Mouse (Mus musculus) kidney, adult 2 months (tissue): ENCODE measurements at regions not wholly inside any gene's neighbourhood (a gene's known extent, or its start where the extent isn't known, plus 50 kb on each side); places are given as distances from the start of the nearest gene placed in this dataset.
A peak's percentile ranks its signal among the peaks of the same experiment; 100 is the strongest.

Experiments used
- DNase-seq: peaks from one replicate; pipeline ENCODE4 v3.0.0; 2021
- H3K27ac ChIP-seq: fragments of 200-500 bp; 2 replicates; pipeline ENCODE4 v1.5.1; 2012; ENCODE audit warnings: low read depth, low read length, control low read depth, inconsistent platforms; ENCODE audit not compliant: insufficient read depth
- H3K27me3 ChIP-seq: fragments of 200-500 bp; replicated peaks from 2 replicates; pipeline ENCODE4 v1.6.1; 2012; ENCODE audit warnings: mild to moderate bottlenecking, moderate library complexity, low read length, inconsistent platforms; ENCODE audit not compliant: control insufficient read depth, insufficient read depth
- H3K36me3 ChIP-seq: fragments of 200-500 bp; 2 replicates; pipeline ENCODE4 v1.6.1; 2012; ENCODE audit warnings: mild to moderate bottlenecking, moderate library complexity, low read length, inconsistent platforms; ENCODE audit not compliant: control insufficient read depth, insufficient read depth
- H3K4me1 ChIP-seq: fragments of 200-500 bp; 2 replicates; pipeline ENCODE4 v1.6.1; 2011; ENCODE audit warnings: low read length; ENCODE audit not compliant: control insufficient read depth, insufficient read depth
- H3K4me3 ChIP-seq: fragments of 200-500 bp; 2 replicates; pipeline ENCODE4 v1.5.1; 2011; ENCODE audit warnings: mild to moderate bottlenecking, low read depth, low read length, control low read depth; ENCODE audit not compliant: insufficient read depth
- CTCF ChIP-seq: fragments of 200-500 bp; conservative IDR thresholded peaks from 2 replicates; pipeline ENCODE4 v1.5.1; 2011; ENCODE audit warnings: low read depth, mild to moderate bottlenecking, control low read depth, low read length, moderate library complexity, mixed read lengths; ENCODE audit not compliant: insufficient read depth, insufficient read length
- POLR2A ChIP-seq: fragments of 200-500 bp; IDR thresholded peaks from one replicate; pipeline ENCODE4 v1.6.1; 2011; ENCODE audit warnings: low read depth, low read length, control low read depth
- WGBS: fragments of 180-500 bp; shearing (Covaris S2); methylation state at CpG from one replicate; pipeline ENCODE4 v1.1.7; 2018; 5-methylcytosine and 5-hydroxymethylcytosine counted together

- H3K4me3 ChIP-seq = no peak overlapping the region
- H3K27me3 ChIP-seq = no peaks in the 10 kb centered on the region
- DNase-seq = no peak
- no peaks in the 10 kb centered on the region for H3K4me1 ChIP-seq
- no peaks in the 10 kb centered on the region for H3K36me3 ChIP-seq
- TF ChIP-seq POLR2A (no peak), CTCF (no peak)
- H3K27ac ChIP-seq = no peak overlapping the region
- WGBS = 83% methylated on average over 1 of the region's 1 CpGs
Measured at GRCm38 (mm10) chr9:17294327-17294726, 793.2 kb upstream of the Fat3 start.

DNA sequence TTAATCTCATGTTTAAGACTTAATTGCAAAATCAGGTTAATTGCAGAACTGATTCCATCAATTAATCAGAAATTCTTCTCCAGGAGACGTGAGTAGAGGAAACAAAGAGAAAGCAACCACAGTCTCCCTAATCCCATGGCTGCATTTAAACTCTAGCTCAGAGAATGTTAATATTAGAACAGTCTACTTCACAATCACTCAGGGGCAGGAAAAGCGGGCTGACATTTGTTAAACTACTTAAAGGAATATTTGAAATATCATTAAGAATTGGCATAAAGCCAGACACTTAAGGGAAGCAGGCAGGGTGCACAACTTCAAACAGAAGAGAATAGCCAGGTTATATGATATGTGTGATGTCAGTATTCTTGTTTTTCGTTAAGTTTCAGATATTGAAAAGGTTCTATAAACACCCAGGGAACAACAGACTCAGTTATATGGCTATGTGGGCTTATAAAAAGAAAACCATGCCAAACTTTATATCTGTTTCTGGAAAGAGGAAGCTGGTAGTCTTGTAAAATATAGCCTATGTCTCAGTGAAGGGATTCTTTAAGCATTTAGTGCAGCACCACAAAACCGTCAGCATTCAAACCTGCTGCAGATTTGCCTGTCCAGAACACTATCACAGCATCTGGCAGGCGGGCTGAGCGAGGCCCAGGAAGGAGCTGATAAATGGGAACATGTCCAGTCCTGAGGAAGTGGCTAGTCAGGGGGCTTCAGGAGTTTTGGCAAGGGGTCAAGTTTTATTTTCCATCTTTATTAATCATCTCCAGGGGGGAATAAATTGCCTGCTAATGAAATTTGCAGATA, 787.9 kb upstream of the Fat3 start:
- no peak overlapping the region for H3K27ac ChIP-seq

GRCm38 (mm10) chr9:17279334-17279990, 778.4 kb upstream of the Fat3 start:
- no peak overlapping the region for H3K4me3 ChIP-seq
- WGBS = 23% methylated on average over 4 of the region's 4 CpGs
- TF ChIP-seq CTCF (no peak), POLR2A (no peak)
- peak; percentile 71 for DNase-seq
- no peaks in the 10 kb centered on the region for H3K27me3 ChIP-seq
- no peaks in the 10 kb centered on the region for H3K36me3 ChIP-seq
- H3K27ac ChIP-seq = no peak overlapping the region
- H3K4me1 ChIP-seq = peaks cover 3% of the 10 kb centered on the region; the same call in 1 of the 2 replicates

More for the DNA sequence above, 787.9 kb upstream of the Fat3 start:
- 51% methylated on average over 6 of the region's 6 CpGs for WGBS
- TF ChIP-seq POLR2A (no peak), CTCF (no peak)
- Histone ChIP-seq H3K36me3 (no peaks in the 10 kb centered on the region), H3K4me3 (no peak overlapping the region), H3K4me1 (no peaks in the 10 kb centered on the region), H3K27me3 (no peaks in the 10 kb centered on the region)
- DNase-seq = no peak

DNA sequence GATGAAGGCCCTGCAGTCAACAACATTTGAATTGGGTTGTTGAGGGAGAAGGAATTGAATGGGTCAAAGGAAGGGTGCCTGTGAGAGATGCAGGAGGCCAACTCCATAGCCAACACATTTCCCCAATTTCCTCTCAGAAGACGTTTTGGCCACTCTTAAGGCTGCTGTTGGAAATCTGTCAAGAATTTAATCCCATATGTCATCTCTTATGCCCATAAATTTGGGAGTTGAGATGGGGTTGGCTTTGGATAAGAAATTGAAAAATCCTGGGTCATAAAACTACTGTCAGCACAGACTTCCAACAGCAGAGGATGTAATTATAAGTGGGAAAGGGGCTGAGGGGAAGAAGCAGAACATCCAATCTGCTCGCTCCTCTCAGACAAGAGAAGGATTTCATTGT, 771.5 kb upstream of the Fat3 start:
- H3K27me3 ChIP-seq = no peaks in the 10 kb centered on the region
- H3K27ac ChIP-seq = no peak overlapping the region
- TF ChIP-seq POLR2A (no peak), CTCF (no peak)
- DNase-seq = no peak
- WGBS = 55% methylated on average over 2 of the region's 2 CpGs
- no peak overlapping the region for H3K4me3 ChIP-seq
- no peaks in the 10 kb centered on the region for H3K4me1 ChIP-seq
- H3K36me3 ChIP-seq = no peaks in the 10 kb centered on the region

DNA sequence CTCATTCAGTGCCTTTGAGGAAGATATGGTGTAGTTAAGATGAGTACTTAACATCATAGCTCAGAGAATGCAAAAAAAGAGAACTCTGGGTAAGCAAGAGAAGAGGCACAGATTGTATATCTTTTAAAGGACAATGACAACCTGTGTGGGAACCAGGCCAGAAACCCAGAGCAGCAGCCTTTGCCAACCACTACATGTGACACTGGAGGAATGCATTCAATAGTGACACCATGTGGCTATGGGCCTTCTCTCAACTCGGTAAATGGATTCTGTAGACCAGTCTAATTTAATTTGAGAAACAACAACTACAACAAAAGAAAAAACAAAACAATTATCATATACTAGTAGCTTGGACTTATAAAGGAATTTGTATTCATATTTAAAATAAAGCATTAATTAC, 768.5 kb upstream of the Fat3 start:
- peak; percentile 12 for DNase-seq
- Histone ChIP-seq H3K27ac (no peak overlapping the region), H3K36me3 (no peaks in the 10 kb centered on the region), H3K4me3 (no peak overlapping the region), H3K27me3 (no peaks in the 10 kb centered on the region), H3K4me1 (no peaks in the 10 kb centered on the region)
- WGBS = 13% methylated on average over 1 of the region's 1 CpGs
- TF ChIP-seq CTCF (no peak), POLR2A (no peak)

- 87% methylated on average over 1 of the region's 1 CpGs for WGBS
- no peaks in the 10 kb centered on the region for H3K36me3 ChIP-seq
- no peaks in the 10 kb centered on the region for H3K4me1 ChIP-seq
- no peaks in the 10 kb centered on the region for H3K27me3 ChIP-seq
- no peak overlapping the region for H3K27ac ChIP-seq
- TF ChIP-seq POLR2A = no peak
- TF ChIP-seq CTCF = no peak
- no peak for DNase-seq
- no peak overlapping the region for H3K4me3 ChIP-seq
Measured at GRCm38 (mm10) chr9:17257148-17257547, 756.1 kb upstream of the Fat3 start.

DNA sequence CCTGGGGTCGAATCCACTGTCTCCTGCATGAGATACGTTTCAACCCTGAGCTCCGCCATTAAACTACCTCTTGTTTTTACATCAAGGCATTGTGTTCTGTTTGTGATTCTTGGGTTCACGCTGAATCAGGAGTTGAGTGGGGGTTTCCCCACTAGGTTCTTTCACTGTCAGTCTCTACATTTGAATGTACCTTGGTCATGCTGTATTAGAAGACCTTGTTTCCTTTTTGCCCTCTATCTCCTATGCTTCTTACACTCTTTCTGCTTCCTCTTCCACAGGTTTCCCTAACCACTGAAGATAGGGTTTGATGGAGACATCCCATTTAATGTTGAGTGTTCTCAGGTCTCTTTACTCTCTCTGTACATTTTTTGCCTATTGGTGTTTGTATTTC, 726.0 kb upstream of the Fat3 start:
- TF ChIP-seq CTCF (no peak), POLR2A (no peak)
- H3K4me3 ChIP-seq = no peak overlapping the region
- no peak for DNase-seq
- no peaks in the 10 kb centered on the region; the same call in 1 of the 2 replicates for H3K27me3 ChIP-seq
- H3K27ac ChIP-seq = no peak overlapping the region
- no peaks in the 10 kb centered on the region for H3K4me1 ChIP-seq
- H3K36me3 ChIP-seq = no peaks in the 10 kb centered on the region
- WGBS = 86% methylated on average over 4 of the region's 4 CpGs
